Mouse (Mus musculus): ENCODE results near the gene Gas7.

Gene Gas7

GRCm38 (mm10) chr11:67536413-67536812, 81.2 kb downstream of the Gas7 start:
- DNase-seq: no peak

DNA sequence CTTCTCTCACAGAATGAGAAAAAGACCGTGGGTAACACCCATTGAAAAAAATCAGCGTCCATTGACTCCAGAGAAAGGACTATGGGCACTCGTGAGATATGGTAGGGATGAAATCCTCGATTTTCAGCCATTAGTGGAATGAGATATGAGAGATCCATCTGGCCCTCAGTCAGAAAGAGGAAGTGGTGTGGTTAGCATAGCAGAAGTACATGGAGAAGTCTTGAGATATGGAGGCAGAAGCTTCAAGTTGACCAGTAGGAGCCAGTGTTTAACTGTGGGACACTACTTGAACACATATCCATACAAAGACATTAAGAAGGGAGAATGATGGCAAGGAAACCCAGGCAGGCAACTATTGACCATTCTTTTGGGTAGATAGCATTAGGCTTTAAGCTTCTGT, 82.1 kb downstream of the Gas7 start:
- DNase-seq: no peak

DNA sequence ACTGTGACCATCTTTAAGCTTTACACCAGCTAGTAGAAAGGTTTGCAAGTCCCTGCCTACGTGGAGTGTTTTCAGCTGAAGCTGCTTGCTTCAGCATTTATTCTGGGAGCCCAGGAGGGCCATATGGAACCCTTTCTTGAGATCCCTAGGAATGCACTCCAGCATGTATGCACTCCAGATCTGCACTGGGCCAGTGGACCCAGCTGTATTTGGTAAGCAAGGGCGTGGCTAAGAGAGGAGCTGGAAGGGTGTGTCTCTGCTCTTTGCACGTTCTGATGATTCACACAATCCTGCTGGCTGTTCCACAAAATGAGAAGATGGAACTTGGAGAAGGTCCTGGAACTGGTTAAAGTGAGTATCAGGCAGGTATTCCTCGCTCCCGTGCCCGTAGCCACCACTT, 83.3 kb downstream of the Gas7 start:
- DNase-seq: no peak

GRCm38 (mm10) chr11:67544656-67545432, 89.6 kb downstream of the Gas7 start:
- DNase-seq: no peak

GRCm38 (mm10) chr11:67546582-67546981, 91.3 kb downstream of the Gas7 start:
- DNase-seq: no peak

DNA sequence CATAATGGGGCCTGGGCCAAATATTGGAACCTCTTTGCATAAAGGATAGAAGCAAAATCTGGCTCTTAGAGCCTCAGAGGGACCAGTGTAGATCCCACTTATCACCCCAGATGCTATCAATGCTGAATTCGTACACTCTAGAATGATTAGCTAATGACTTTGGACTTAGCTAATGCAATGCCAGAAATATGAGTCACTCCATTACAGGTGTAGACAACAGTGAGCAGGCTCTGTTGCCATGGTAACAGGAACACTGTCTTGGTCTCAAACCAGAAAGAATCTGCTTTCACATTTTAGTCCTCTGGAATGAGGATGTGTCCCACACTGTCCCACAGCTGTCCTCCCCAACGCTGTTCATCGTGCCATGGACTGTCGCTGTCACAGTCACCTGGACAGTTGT, 94.1 kb downstream of the Gas7 start:
- DNase-seq: no peak

DNA sequence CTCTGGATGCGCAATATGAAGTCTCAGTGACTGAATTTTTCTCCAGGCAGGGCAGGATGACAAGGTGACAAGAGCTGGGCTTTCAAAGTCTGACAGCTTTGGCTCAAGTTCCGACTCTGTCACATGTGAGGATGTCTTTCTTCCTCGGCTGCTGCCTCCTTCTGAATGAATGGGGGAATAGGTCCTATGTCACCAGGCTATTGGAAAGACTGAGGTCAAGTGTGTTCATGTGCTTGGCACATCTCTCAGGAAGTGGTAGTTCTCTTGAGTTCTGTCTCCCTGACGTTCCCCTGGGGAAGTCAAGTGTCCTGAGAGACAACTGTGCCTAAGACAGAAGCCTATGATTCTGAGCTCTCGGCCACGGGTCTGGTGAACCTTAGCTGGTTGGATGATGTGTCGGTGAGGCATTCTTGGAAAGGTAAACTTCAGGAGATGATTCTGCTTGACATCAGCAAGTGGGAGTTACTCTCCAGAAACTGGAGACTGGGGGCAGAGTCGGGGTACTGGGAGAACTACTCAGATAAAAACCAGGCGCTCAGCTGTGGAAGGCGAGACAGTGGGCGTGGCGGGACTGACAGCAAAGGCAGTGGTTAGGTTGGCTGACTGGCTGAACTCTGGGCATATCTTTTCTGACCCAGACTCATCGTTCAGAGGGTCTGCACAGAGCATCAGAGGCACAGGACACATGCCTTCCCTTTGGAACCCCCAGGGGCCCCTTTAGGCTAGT, 94.7 kb downstream of the Gas7 start:
- no peak for DNase-seq

DNA sequence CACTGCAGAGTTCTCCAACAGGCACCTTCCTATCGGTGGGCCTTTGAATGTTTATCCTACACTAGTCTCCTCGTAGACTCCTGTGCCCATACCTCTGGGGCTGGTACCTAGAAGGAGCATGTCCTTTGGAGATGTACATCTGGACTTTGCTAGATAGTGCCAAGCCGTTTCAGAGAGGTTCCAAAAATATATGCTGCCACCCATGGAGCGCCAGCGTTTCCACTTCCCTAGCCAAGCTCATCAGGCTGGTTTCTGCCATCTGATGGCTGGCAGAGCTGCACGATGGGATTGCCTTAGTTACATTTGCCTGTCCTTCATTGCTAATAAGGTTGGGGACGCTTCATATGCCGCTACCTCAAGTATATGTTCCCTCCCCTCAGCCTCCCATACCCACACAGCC, 97.2 kb downstream of the Gas7 start:
- no peak for DNase-seq

DNA sequence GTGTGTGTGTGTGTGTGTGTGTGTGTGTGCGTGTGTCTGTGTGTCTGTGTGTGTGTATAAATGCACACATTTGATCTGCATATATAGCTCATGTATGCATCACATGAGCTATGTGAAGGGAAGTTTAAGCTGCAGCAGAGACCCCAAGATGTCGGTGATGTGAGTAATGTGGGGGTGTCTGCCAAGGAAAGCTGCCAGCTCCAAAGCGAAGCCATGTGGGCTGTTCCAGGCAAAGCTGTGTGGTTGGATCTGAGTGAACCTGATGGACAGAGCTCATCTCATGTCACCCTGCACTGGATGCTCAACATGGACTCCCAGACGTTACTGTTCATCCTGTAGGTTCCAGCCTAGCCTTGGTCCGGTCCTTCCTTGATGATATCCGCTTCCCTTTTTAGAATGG, 99.0 kb downstream of the Gas7 start:
- DNase-seq: no peak

DNA sequence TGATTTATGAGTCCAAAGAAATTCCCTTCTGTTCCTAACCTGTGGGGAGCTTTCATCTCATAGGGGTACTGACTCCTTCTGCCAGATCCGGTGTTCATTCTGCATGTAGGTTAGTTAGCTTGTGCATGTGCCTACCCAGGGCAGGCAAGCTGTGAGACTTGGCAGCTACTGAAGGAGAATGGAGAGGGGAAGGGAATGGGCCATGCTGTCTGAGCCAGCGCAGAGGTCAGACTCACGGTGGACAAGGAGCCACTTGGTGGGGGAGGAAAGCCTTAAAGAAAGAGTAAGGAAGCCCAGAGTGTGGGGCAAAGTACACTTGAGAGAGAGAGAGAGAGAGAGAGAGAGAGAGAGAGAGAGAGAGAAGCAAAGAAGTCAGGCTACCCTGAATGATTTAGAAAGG, 101.1 kb downstream of the Gas7 start:
- peak; percentile 28 for DNase-seq

DNA sequence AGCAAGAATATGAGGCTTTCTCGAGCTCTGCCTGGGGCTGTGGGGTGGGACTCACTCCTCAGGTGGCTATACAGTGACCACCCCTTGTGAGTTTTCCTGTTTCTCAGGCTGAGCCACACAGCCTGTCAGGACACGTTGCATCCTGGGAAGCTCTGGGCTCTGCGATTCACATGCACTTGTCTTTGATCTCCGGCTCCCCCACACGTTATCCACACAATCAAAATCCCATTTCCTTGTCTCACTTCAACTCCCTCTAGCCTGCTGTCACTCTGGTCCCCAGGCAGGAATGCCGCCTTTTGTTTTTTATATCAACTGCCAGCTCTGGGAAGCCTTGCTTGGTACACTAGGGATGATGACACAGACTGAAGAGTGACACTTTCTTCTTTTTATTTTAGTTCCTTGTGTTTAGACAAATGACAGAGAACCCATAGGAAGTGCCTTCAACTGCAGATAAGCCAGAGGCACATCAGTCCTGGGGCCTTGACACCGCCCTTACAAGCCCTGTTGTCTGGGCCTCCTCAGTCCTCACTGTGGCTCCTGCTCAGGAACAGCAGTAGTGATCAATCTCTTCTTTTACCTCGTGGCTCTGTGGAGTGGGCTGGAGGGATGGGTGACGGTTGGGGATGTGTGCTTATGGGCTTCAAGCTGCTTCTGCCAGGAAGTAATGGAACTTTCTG, 103.7 kb downstream of the Gas7 start:
- DNase-seq: no peak

DNA sequence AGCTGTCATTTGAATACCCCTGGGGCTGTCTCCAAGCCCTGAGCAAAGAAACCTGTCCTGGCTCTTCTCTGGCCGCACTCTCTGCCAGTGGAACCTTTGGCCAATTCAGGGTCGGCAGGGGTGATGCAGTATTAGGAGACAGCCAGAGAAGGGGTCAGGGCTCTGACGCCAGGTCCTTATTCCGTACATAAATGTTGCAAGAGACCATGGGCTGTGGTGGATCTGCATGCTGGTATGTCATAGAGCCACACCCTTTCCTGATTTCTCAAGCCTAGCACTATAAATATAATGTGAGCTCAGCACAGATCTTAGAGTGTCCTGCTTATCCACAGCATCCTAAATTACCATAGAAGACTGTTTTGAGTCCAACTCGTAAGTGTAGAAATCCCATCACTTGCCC, 104.3 kb downstream of the Gas7 start:
- DNase-seq: no peak

DNA sequence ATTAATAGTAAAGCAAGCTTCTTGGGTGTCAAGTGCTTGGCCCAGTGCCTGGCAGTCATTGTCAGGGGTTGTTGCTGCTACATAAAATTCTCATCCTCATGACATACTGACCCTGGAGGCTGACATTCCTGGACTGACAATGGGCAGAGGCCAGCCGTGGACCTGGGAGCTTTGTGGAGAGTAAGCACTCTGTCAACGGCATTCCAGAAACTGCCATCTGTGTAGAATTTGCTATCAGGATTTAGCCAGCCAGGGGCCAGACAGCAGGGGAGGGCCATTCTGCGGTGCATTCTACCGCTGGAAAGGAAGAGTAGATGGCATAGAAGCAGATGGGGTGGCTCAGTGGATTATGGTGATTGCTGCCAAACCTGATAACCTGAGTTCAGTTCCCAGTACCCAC, 106.4 kb downstream of the Gas7 start:
- no peak for DNase-seq

DNA sequence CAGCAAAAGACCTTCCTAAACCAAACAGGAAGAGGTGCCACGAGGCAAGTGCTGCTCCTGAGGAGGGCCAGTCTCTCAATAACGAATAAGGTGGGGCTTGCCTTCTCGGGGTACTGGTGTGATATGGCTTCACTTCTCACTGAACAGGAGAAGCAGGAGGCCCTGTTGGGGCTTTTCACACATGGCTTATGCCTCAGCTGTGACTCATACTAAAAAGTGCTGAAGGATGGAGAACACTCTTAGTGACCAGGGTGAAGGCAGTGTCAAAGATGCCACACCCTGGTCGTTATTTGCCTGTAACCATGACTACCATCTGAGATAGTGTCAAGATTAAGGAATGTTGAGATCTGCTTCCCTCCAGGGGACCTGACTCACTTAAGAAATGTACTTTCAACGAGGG, 107.9 kb downstream of the Gas7 start:
- DNase-seq: no peak

DNA sequence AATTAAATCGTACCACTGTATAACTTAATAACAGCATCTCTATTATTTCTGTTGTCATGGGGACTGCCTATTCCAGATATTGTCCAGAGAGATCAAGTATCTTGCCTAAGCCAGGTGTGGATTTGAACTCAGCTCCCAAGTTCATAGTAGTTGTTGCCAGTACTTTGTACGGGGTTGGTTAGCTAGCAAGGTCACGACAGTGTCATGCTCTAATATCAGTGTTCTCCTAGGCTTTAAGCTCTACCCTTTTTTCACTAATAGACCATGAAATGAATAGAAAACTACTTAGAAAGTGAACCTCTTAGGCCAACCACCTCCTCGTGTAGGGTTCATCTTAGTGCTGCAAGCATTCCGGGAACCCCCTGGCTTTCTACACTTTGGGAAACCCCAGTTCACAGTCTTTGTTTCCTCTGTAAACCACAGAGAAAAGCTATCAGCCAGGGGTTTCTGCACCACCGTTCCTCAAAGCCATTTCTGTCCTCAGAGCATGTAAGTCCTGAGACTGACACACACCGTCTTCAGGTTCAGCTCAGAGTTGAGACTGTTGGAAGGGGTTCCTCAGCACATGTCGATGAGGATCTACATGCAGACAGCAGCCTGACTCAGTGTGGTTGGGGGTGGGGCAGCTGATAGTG, 108.9 kb downstream of the Gas7 start:
- DNase-seq: no peak

GRCm38 (mm10) chr11:67565512-67565911, 110.3 kb downstream of the Gas7 start:
- no peak for DNase-seq

GRCm38 (mm10) chr11:67566704-67567103, 111.5 kb downstream of the Gas7 start:
- no peak for DNase-seq

GRCm38 (mm10) chr11:67567184-67567583, 111.9 kb downstream of the Gas7 start:
- no peak for DNase-seq

- no peak for DNase-seq
Measured at GRCm38 (mm10) chr11:67567991-67568390, 112.8 kb downstream of the Gas7 start.

DNA sequence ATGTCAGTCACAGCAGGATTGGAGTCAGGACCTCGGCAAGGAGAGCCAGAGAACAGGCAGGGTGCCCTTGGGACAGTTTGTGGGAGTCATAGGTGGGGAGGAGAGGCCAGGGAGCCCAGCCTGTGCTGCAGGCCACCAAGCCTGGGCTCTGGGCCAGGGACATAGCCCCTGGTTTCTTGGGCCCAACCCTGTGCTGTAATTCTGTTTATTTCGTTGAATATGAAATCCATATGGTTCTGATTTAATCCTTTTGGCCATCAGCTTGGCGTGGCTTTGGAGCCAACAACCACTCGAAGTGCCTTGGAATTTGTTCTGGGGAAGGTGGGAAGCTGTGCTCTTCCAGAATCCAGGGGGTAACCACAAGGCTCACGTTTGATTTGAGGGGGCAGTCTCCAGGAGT, 113.6 kb downstream of the Gas7 start:
- DNase-seq: no peak

DNA sequence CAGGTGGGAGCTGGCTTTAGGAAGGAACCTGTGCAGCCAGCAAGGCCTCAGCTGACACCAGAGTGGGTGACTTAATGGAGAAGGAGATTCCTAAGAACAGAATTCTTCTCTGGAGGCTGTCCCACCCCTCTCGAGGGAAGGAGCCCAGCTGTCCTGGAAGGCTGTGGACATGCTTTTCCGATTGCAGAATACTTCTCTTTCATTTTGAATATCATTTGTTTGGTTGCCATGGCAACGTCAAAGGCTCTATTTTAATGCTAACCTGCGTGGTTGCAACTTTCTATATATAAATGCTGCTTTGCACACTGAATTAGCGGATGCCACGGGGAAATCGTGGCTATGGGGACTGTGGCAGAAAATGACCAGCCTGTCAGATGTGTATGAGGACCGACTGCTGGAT, 115.7 kb downstream of the Gas7 start:
- no peak for DNase-seq

DNA sequence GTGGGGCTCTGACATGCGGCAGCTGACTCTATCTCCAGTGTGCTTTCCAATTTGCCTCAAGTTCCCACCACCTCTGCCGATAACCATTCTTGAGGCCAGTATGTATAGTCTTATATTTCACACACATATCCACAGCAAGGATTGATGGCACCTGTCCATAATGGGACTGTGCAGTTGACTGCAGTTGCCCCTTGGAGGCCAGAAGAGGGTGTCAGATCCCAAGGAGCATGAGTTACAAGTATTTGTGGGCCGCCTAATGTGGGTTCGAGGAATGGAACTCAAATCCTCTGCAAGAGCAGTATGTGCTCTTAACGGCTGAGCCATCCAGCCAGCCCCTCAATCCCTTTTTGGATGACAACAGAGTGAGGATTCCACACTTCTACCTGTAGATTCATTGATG, 119.1 kb downstream of the Gas7 start:
- no peak for DNase-seq

- DNase-seq: no peak
Measured at GRCm38 (mm10) chr11:67577472-67577871, 122.2 kb downstream of the Gas7 start.

GRCm38 (mm10) chr11:67577994-67578393, 122.8 kb downstream of the Gas7 start:
- DNase-seq: peak; percentile 24
